Mouse (Mus musculus): ENCODE results near the gene Maz.

The Maz gene

DNA sequence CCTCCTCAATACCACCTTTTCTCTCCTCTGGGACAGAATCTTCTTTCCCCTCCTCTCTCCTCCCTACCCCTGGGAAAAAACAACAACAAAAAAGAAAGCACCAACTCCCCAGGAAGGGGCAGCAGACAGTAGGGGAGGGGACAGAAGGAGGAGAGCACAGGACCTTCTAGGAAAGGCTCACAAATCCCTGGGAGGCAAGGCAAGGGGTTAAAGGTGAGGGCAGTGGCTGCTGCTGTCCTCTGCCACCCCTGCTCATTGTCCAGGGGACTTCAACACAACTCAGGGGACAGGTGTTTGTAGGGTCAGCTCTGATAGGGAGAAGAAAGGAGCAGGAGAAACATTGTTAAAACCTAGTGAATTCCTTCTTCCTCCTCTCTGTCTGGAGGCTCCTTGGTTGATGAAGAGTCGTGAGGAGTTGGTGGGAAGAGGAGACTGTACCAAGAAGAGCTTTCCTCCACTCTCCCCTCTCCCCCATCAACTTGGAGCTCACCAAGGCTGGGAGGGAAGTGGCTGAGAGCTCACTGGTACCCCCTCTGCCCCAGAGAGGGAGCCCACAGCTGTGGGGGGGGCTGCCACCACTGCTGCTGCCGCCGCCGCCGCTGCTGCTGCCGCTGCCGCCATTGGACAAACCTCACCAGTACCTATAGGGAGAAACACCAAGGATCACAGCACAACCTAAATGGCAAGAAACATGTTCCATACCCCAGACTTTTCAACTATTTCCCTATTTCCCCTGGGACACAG, 4.1 kb downstream of the Maz start:
- in situ Hi-C loops (cut with MboI; ENCODE audit: unreplicated experiment in 2 of 2): loop anchor here (5.0 to 10.0 kb wide), 2 partner anchors 75 to 202 kb away; no protein-coding TSS in a partner anchor

DNA sequence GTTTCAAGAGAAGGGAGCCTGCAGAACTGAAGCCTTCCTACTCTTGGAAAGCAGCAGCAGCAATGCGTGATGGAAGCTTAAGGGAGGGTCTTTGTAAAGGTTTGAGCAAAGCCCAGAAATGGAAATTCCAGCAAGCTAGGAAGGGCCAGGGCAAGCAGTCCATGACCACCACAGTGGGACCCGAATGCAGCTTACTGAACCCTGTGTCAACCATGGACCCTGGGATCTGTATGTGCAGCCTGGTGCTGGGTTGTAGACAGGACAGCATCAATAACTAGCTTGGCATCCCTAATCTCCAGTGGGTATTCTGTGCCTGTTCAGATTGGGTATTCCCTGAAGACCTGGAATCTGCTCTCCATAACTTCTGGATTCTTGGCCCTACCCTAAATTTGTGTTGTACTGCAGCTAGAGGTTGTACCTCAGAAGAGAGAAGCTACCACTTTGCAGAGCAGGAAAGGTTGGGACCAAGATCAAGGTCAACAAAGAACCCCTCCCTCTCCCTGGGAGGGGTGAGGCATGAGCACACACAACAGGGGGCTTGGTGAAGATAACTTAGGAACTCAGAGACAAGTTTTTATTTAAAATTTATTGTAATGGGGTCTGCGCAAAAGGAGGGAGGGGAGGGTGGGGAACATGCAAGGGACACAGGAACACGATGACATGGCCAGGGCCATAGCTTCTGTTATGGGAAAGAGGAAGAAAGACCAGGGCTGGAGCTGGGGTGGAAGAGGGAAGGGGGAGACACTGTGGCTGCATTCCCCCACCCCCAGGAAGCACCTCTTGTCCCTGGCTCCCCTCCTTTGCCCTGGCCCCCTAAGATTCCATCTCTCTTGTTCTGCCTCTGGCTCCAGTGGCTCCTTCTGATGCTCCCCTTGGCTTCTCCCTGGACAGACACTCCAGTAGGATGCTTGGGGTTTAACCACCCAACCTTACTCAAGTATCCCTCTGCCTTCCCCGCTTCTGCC, 5.0 kb downstream of the Maz start:
- in situ Hi-C loops (cut with MboI; ENCODE audit: unreplicated experiment in 2 of 2): loop anchor here (5.0 to 10.0 kb wide), 2 partner anchors 75 to 203 kb away; no protein-coding TSS in a partner anchor

DNA sequence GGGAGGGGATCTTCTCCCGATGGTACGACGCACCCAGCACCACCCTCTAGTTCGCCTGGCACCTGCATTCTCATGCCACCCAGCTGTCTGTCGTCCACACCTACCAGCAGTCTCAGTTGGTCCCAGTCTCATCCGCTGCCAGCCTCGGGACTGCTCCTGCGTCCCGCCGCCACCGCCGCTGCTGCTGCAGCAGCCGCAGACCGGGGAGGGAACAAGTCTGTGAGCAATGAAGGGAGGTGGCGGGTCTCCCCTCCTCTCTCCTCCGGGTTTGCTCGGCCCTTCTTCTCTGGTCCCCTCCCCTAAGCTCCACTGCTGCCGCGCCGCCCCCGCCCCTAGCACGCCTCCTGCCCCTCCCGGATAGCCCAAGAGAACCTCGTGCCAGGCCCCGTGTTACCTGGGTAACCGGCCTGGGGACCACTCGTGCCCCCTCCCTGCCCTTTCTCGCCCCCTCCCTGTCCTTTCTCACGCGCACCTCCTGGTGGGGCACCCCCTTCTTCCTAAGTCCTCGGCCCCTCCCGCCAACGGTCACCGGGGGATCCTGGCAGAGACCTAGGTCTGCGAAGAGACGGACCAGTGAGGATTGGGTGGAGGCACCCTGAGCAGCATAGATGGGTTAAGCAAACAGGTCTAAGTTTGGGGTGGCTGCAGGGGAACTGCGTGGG, 5.8 kb downstream of the Maz start, which contains the start of the genes Gm42742 and Prrt2:
Gene Gm42742, minus strand, starts transcription at position 197 of the 662 bp plus-strand sequence.
Gene Prrt2, minus strand, starts transcription at position 311 of the 662 bp plus-strand sequence.
- in situ Hi-C loops (cut with MboI; ENCODE audit: unreplicated experiment in 2 of 2): loop anchor here (5.0 to 10.0 kb wide), 2 partner anchors 76 to 204 kb away; no protein-coding TSS in a partner anchor

DNA sequence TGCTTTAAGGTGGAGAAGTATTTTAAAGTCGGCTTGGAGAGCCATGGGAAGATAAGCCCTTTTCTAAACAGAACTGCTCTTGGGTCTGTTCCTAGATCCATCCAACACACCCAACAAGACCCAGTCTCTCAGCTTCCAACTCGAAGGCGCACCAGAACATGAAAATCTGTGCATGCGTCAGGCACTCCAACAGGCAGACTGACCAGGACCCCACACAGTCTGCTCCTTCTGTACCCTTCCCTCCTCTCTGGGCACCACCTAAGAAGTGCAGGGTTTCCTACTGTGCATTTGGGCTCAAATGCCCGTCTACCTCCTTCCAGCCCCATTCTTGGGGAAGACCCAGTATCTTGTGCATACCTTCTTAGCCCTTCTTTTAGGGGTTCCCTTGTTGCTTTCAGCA, 6.3 kb downstream of the Maz start:
- in situ Hi-C loops (cut with MboI; ENCODE audit: unreplicated experiment in 2 of 2): loop anchor here (5.0 to 10.0 kb wide), 2 partner anchors 77 to 204 kb away; no protein-coding TSS in a partner anchor

DNA sequence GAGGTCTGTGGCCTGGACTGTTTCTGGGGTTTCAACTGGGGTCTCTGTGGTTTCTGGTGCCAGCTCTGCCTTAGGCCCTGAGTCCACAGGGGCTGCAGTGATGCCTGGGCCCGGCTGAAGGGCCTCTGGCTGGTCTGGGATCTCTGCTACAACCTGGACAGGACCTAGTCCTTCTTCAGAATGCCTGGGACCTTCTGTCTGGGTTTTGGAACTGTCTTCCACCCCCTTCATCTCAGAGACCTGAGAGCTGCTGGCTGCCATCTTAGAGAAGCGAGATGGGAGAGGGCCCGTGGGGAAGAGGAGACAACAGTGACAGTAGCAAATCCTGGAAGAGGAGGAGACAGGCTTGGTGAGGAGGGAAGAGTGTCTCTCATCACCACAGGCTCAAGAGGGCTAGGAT, 6.8 kb downstream of the Maz start:
- in situ Hi-C loops (cut with MboI; ENCODE audit: unreplicated experiment in 2 of 2): loop anchor here (5.0 to 10.0 kb wide), 2 partner anchors 77 to 205 kb away; no protein-coding TSS in a partner anchor

DNA sequence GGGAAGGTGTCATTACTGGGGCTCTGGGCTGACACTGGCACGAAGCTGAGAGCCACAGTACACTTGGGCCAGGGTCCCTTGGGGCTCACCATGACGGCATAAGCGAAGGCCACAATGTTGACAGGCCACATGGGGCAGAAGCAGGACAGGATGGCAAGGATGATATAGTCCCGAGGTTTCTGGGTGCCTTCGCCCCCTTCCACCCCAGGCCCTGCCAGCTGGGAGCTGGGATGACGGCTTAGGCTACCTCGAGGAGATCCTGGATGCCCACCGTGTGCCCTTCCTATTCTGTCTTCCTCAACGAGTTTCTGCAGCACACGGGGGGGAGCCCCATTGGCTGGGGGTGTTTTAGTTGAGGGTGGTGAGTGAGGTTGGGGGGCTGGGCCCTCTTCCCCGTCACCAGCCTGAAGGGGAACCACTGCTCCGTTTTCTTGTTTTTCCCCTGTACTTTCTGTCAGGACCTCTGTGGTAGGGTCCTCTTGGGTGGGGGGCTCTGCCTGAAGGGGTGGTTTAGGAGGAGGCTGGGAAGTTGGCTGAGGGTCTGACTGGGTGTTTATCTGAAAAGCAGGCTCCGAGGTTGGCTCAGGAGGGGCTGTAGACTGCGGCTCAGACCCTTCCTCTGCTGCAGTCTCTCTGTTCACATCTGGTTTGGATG, 7.4 kb downstream of the Maz start:
- in situ Hi-C loops (cut with MboI; ENCODE audit: unreplicated experiment in 2 of 2): loop anchor here (5.0 kb wide), 2 partner anchors 83 to 187 kb away; partner anchors contain the start of gene 4930451I11Rik (in 1 of the 2)

DNA sequence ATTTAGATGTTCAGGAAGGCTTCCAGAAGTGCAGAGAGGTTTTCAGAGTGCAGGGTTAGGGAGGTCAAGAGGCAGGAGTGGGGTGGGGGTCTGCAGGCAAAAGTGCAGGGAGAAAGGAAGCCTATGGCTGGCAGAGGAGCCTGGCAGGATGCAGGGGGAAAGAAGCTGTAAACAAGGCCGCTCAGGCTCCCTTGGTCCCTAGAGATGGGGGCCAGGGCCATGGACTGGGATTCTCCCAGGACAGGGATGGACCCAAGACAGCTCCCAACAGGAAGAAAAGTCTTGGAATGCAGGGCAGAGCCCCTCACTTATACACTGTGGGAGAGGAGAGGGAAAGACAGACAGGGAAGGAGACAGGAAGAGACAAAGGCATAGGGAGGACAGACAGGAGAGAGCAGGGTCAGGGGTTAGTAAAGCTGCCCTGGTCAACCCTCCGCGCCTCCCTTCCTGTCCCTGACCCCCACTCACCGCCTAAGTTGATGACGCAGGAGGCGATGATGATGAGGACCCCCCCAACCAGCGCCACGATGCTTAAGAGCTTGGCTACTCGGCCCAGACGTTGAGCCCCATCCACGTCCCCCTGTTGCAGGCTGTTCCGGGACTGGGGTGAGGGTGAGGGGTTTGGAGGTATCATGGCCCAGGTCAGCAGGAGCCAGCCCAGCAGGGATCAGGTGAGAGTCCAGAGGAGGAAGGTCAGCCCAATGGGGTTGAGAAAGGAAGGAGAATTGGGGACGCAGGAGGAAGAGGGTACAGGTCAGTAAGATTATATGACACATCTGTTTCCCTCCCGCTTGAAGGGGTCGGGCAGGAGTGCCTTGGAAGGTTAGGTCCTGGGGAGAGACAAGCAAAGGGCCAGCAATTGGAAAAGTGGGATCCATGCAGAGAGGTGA, 8.2 kb downstream of the Maz start:
- in situ Hi-C loops (cut with MboI; ENCODE audit: unreplicated experiment in 2 of 2): loop anchor here (5.0 kb wide), 2 partner anchors 84 to 186 kb away; partner anchors contain the start of gene 4930451I11Rik (in 1 of the 2)

DNA sequence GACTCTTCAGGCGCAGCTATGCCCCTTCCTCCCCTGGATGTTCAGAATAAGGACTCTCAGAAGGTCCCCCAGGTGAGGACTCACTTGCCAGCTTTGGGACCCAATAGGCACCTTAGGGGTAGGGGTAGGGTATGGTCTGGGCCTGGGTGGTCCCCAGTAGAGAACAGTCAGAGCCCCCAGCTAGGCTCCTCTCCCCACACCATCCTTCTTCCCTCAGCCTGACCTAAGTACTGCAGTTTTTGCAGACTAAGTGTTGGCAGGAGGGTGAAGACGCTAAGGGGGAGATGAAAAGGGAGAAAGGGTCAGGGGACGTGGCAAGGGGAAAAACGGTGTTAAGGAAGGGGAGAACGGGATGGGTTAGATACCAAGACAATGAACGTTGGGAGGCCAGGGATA, 8.9 kb downstream of the Maz start:
- in situ Hi-C loops (cut with MboI; ENCODE audit: unreplicated experiment in 2 of 2): loop anchor here (5.0 kb wide), 2 partner anchors 84 to 186 kb away; partner anchors contain the start of gene 4930451I11Rik (in 1 of the 2)

DNA sequence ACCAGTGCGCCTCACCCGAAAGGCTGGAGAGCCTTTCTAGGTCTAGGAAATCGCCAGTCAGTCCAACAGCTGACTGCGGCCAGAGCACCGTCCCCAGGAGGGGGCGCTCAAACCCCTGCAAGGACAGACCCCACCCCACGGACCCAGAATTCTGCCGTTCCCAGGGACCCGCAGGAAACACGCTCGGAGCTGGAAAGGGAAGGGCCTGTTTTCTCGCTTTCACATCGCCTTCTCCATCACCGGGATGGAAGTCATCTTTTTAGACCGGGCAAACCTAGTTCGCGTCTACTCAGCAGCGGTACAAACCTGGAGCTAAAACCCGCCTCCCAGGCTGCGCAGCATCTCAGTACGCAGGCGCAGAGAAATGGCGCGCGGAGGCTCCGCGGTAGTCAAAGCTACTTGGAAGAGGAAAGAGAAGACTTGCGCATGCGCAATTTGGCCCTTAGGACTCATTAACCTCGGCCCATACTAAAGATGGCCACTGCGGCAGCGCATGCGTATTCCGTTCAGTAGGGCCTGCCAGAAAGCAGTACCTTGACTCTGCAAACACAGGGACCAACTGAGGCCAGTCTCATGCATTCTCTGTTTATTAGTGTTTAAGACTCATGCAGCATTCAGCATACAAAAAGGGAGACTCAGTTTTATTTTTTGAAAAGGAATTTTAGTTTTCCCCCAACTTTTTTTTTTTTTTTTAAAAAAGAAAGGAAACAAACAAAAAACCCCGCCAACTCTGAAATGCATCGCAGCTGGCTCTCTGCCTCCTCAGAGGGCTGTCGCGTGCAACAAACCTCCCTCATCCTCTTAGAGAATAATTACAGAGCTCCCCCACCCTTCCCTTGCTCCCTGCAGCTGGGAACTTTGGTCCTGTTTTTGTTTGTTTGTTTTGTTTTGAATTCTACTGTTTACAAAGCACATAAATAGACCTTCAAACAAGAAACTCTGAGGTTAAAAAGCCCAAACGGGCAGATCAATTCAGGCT, 9.6 kb downstream of the Maz start, which contains the start of gene Pagr1a:
Gene Pagr1a, minus strand, starts transcription at position 382 of the 979 bp plus-strand sequence.
- in situ Hi-C loops (cut with MboI; ENCODE audit: unreplicated experiment in 2 of 2): loop anchor here (5.0 kb wide), 2 partner anchors 85 to 185 kb away; partner anchors contain the start of gene 4930451I11Rik (in 1 of the 2)

DNA sequence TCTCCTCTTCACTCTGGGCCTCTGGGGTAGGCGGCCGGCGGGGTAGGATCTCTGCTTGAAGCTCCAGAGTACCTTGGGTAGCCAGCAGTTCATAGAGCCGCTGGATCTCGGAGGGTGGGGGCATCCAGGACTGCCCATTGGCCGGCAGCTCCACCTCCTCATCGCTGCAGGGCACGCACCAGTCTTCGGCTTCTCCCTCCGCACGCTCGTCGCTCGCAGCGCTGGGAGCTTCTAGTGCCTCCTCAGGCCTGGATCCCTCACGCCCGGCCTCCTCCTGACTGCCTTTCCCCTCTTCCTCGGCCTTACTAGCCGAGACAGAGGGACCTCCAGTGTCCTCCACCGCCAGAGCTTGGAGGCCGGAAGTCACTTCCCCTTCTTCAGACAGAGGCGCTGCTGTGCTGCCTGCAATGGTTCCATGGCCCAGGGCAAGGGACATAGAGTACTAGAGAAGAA, 10.3 kb downstream of the Maz start:
- in situ Hi-C loops (cut with MboI; ENCODE audit: unreplicated experiment in 2 of 2): loop anchor here (5.0 kb wide), 2 partner anchors 86 to 184 kb away; partner anchors contain the start of gene 4930451I11Rik (in 1 of the 2)

DNA sequence TGATC, 10.6 kb downstream of the Maz start, which contains the start of gene Pagr1b:
Gene Pagr1b, minus strand, starts transcription at position 4 of the 5 bp plus-strand sequence.
- in situ Hi-C loops (cut with MboI; ENCODE audit: unreplicated experiment in 2 of 2): loop anchor here (5.0 kb wide), 2 partner anchors 86 to 184 kb away; partner anchors contain the start of gene 4930451I11Rik (in 1 of the 2)

DNA sequence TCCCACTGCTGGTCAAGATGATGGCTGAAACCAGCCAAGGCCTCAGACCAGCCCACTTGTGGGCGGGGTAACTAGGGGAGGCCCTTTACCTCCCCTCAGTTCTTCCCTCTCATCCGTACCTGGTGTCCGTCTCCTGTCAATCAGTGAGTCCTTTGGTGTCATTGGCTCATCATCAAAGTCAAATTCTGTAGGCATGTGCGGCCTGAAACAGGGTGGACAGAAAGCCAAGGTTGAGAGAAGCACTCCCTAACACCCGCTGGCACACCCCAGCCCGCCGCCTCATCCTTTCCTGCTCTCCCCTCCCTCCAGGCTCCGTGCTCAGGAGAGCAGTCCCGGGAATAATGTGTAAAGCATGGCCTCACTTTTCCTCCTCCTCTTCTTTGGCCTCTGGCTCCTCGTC, 10.8 kb downstream of the Maz start:
- in situ Hi-C loops (cut with MboI; ENCODE audit: unreplicated experiment in 2 of 2): loop anchor here (5.0 kb wide), 2 partner anchors 86 to 184 kb away; partner anchors contain the start of gene 4930451I11Rik (in 1 of the 2)

DNA sequence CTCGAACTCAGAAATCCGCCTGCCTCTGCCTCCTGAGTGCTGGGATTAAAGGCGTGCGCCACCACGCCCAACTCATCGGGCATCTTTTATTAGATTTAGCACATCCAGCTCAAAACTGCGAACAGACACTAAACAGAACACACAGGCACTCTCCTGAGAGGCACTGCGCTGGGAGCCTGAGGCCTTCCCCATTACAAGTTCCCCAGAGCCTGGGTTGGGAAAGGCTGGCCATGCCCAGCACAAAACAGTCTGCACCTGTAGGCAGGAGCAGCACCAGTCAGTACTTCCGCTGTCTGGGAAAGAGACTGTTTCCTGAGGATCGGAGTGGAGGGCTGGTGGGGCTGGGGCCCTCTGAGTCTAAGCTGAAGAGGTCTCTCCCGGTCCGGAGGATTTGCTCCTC, 11.8 kb downstream of the Maz start:
- in situ Hi-C loops (cut with MboI; ENCODE audit: unreplicated experiment in 2 of 2): loop anchor here (5.0 kb wide), 3 partner anchors 38 to 183 kb away; partner anchors contain the start of genes 4930451I11Rik (in 1 of the 2), Cdipt (in 1 of the 2) and Cdiptos (in 1 of the 2)

DNA sequence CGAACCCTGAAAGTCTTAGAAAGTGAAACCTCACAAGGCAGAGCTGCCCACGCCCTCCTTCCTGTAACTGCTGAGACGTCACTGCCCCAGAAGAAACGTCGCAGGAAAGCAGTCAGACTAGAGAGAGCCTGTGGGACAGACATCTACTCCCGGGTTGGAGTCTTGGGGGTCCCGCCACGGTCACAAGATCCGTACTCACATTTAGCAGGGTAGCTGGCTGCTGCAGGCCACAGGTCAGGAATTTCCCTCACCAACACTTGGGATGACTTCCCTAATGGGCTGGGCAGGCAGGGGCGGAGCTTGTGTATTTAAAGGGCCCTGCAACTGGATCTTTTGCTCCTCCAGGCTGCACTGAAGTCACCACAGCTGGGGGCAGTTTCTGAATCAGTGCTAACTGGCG, 12.5 kb downstream of the Maz start, which contains the start of gene Mvp:
Gene Mvp, minus strand, starts transcription at position 302 of the 400 bp plus-strand sequence.
- in situ Hi-C loops (cut with MboI; ENCODE audit: unreplicated experiment in 2 of 2): loop anchor here in 1 of 2 experiments (5.0 kb wide), 1 partner anchor 37 kb away; the partner anchor contains the start of genes Cdipt and Cdiptos

DNA sequence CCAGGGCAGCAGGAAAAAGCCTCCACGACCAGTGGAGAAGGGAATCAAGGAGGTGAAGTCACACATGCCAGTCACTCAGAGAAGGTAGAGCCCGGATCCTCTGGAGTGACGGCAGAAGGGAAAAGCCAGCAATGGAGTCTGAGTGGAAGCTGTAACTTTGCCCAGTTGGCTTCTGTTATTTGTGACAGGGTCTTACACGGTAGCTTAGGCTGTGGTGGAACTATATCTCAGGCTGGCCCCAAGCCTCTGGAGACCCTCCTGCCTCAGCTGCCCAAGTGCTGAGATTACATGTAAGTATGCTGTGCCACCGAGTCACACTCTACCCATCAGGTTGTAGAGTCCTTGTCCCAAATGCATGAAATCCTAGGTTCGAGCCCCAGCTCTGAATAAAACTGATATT, 13.5 kb downstream of the Maz start:
- in situ Hi-C loops (cut with MboI; ENCODE audit: unreplicated experiment in 2 of 2): loop anchor here in 1 of 2 experiments (5.0 kb wide), 1 partner anchor 36 kb away; the partner anchor contains the start of genes Cdipt and Cdiptos

DNA sequence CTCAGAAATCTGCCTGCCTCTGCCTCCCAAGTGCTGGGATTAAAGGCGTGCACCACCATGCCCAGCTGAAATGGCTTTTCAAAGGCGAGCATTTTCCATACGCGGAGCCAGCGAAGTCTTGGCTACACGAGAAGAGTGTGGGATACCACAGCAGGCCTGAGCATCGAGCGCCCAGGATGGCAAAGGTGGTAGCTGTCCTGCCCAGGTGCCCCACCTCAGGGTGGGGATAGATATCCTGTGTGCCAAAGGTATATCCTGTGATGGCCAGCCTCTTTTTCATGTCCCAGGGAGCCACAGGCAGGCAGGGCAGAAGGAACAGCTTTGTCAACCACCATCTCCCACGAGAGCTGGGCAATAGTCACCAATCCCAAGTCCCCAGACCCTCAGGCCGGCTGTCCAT, 14.0 kb downstream of the Maz start:
- in situ Hi-C loops (cut with MboI; ENCODE audit: unreplicated experiment in 2 of 2): loop anchor here in 1 of 2 experiments (5.0 kb wide), 1 partner anchor 36 kb away; the partner anchor contains the start of genes Cdipt and Cdiptos

DNA sequence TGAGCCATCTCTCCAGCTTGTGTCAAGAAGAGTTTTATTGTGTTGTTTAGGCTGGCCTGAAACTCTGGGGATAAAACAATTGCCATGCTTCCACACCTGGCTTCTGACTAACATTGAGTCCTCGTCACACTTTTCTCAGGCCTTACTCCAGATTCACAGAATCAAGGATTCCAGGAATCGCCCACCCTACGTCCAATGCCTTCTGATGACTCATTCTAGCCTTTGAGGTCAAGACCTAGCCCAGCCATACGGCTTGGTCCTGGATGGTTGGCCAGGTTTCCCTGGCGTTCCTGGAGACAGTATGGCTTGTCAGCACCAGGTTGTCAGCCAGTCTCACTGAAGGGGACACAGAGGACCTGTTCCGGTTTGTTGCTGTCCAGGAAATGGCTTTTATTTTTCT, 14.5 kb downstream of the Maz start:
- in situ Hi-C loops (cut with MboI; ENCODE audit: unreplicated experiment in 2 of 2): loop anchor here in 1 of 2 experiments (5.0 kb wide), 1 partner anchor 35 kb away; the partner anchor contains the start of genes Cdipt and Cdiptos

All from v-Abl transformed pro-B cells (cell line).